Comparison of ENCODE assay signal across 20 mouse cellular contexts in the genomic region with DNA sequence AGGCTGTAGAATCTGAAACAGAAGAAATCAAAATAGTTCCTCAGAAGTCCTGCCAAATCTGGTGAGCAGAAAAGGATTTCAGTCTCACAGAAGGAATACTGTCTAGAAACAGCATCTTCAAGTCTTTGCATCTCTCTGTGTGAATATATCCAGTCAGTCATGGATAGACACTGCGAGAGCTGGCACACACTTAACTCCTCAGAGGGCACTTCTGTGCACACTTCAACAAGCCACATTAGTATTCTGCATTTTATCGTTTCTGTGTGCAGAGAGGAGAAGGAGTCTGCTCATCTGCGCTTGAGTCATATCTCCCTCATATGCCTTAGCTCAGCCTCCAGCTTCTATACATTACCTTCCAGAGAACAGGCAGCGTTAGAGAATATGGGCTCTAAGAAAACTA.
DNase-seq lines count a peak whose midpoint lies in the region; ATAC-seq lines count a peak whose summit lies in the region.
"Had no signal": no experiment of that assay in that cellular context is flagged by ENCODE, and none has a peak within 500 bp of the region (broad histone marks: within the 10 kb centered on the region; RNA-seq: fewer than 3 reads in every experiment).

No protein-coding gene starts in this region.

- DNase-seq in left cerebral cortex, postnatal 14 days (ENCODE audit: low spot score in 2 of 2), result peak; percentile 11 to 48
- DNase-seq in left cerebral cortex, adult 8-10 months (ENCODE audit: low spot score in 2 of 2), result no peak
- DNase-seq in right cerebral cortex, postnatal 10 days (ENCODE audit: low spot score in 2 of 2), result peak; percentile 26 to 59
- no peak for DNase-seq in right cerebral cortex, adult 18-20 months
- peak; percentile 11 to 41 for DNase-seq in frontal cortex, postnatal 36 days (ENCODE audit: low spot score in 2 of 2)
- DNase-seq: adrenal gland, adult 2 months; adrenal gland, postnatal 14 days; cerebellum, adult 11-12 months; cerebellum, adult 8-10 months; cerebellum, postnatal 10 days; cerebellum, postnatal 36 days; embryo, embryonic 11 days; gastrocnemius, postnatal 25 days; heart, adult 18-20 months; heart, postnatal 10 days; heart, postnatal 36 days had no signal

- intact Hi-C loops in left cerebral cortex, postnatal 14 days (cut with DNase I), result no loop called here

- no peak for ATAC-seq in monocyte, adult 5-6 weeks (replicated peaks; ENCODE audit: insufficient number of reproducible peaks, low FRiP score, low TSS enrichment, poor library complexity, severe bottlenecking)
- ATAC-seq: CD4-positive, CD25-positive, alpha-beta regulatory T cell, adult 4 months; forebrain, embryonic 15.5 days; hindbrain, embryonic 16.5 days had no signal

Comparison
In these comparisons a context has a peak if more than half of its experiments do, and no peak if none do; other contexts are left out.
1. DNase-seq: peak in left cerebral cortex, postnatal 14 days (2 of 2), right cerebral cortex, postnatal 10 days (2 of 2) and frontal cortex, postnatal 36 days (2 of 2); none in left cerebral cortex, adult 8-10 months (0 of 2) and right cerebral cortex, adult 18-20 months (single experiment).